Mouse (Mus musculus): ENCODE data around the gene Kif1b. TPM values are rescaled to one million over a fixed set of nuclear protein-coding genes. Genes with fewer than 3 reads are reported as not detected.
"Not testable (repeated sequence)": the region's sequence is repeated elsewhere in the genome, so short reads cannot be mapped to it uniquely, and the experiment has no call there.

Kif1b gene
- polyA plus RNA-seq, 1 experiment from 2014 or later: 5.5 TPM

- Histone ChIP-seq H3K36me3 (ENCODE audit: control insufficient read depth, insufficient read depth) (no peaks in the 10 kb centered on the region), H3K27ac (ENCODE audit: low read length) (peak overlapping the region; percentile 38; the same call in 1 of the 2 replicates), H3K4me1 (ENCODE audit: control insufficient read depth, low read depth, low read length) (peaks cover 13% of the 10 kb centered on the region), H3K4me2 (ENCODE audit: low read depth, low read length) (no peak overlapping the region), H3K9ac (ENCODE audit: low read depth, low read length) (no peak overlapping the region), H3K27me3 (ENCODE audit: control insufficient read depth, insufficient read depth, low read depth, low read length) (no peaks in the 10 kb centered on the region), H3K9me3 (replicated peaks; ENCODE audit: control insufficient read depth, low read length) (no peaks in the 10 kb centered on the region), H3K4me3 (ENCODE audit: low read depth, low read length) (no peak overlapping the region)
- ATAC-seq (ENCODE audit: low read depth): 0 out of 2 replicates have a peak, but pooled peaks have one; percentile 2
- 40% methylated on average over 5 of the region's 5 CpGs for WGBS (ENCODE audit: insufficient replicate concordance)
Measured at GRCm38 (mm10) chr4:149171581-149171981, 135.9 kb downstream of the Kif1b start.

GRCm38 (mm10) chr4:149170394-149170931 is 137.0 kb downstream of the Kif1b start:
- no peak overlapping the region for H3K4me2 ChIP-seq (ENCODE audit: low read depth, low read length)
- 28% methylated on average over 7 of the region's 7 CpGs for WGBS (ENCODE audit: insufficient replicate concordance)
- no peak overlapping the region for H3K9ac ChIP-seq (ENCODE audit: low read depth, low read length)
- H3K9me3 ChIP-seq (replicated peaks; ENCODE audit: control insufficient read depth, low read length): no peaks in the 10 kb centered on the region
- H3K4me1 ChIP-seq (ENCODE audit: control insufficient read depth, low read depth, low read length): peaks cover 16% of the 10 kb centered on the region
- H3K4me3 ChIP-seq (ENCODE audit: low read depth, low read length): no peak overlapping the region
- peak overlapping the region; percentile 45; the same call in 1 of the 2 replicates for H3K27ac ChIP-seq (ENCODE audit: low read length)
- H3K27me3 ChIP-seq (ENCODE audit: control insufficient read depth, insufficient read depth, low read depth, low read length): no peaks in the 10 kb centered on the region
- H3K36me3 ChIP-seq (ENCODE audit: control insufficient read depth, insufficient read depth): no peaks in the 10 kb centered on the region
- no peak for ATAC-seq (ENCODE audit: low read depth)

- not testable (repeated sequence) for ATAC-seq (ENCODE audit: low read depth); H3K9me3 ChIP-seq (replicated peaks; ENCODE audit: control insufficient read depth, low read length); H3K36me3 ChIP-seq (ENCODE audit: control insufficient read depth, insufficient read depth); H3K4me2 ChIP-seq (ENCODE audit: low read depth, low read length); H3K4me3 ChIP-seq (ENCODE audit: low read depth, low read length); H3K27me3 ChIP-seq (ENCODE audit: control insufficient read depth, insufficient read depth, low read depth, low read length); H3K9ac ChIP-seq (ENCODE audit: low read depth, low read length)
- 68% methylated on average over 7 of the region's 8 CpGs for WGBS (ENCODE audit: insufficient replicate concordance)
- Histone ChIP-seq H3K4me1 (ENCODE audit: control insufficient read depth, low read depth, low read length) (peaks cover 16% of the 10 kb centered on the region), H3K27ac (ENCODE audit: low read length) (peak overlapping the region; percentile 45; the same call in 1 of the 2 replicates)
Measured at GRCm38 (mm10) chr4:149169926-149170325, 137.6 kb downstream of the Kif1b start.

GRCm38 (mm10) chr4:149168016-149168415 is 139.5 kb downstream of the Kif1b start:
- Histone ChIP-seq H3K4me1 (ENCODE audit: control insufficient read depth, low read depth, low read length) (peaks cover 16% of the 10 kb centered on the region), H3K9ac (ENCODE audit: low read depth, low read length) (no peak overlapping the region), H3K36me3 (ENCODE audit: control insufficient read depth, insufficient read depth) (no peaks in the 10 kb centered on the region), H3K9me3 (replicated peaks; ENCODE audit: control insufficient read depth, low read length) (no peaks in the 10 kb centered on the region), H3K4me3 (ENCODE audit: low read depth, low read length) (peak overlapping the region; percentile 73), H3K4me2 (ENCODE audit: low read depth, low read length) (peak overlapping the region; percentile 97), H3K27ac (ENCODE audit: low read length) (no peak overlapping the region), H3K27me3 (ENCODE audit: control insufficient read depth, insufficient read depth, low read depth, low read length) (no peaks in the 10 kb centered on the region)
- ATAC-seq (ENCODE audit: low read depth): no peak
- WGBS (ENCODE audit: insufficient replicate concordance): 32% methylated on average over 2 of the region's 2 CpGs

- H3K9ac ChIP-seq (ENCODE audit: low read depth, low read length): peak overlapping the region; percentile 58
- peak; percentile 1; the same call in 1 of the 2 replicates for ATAC-seq (ENCODE audit: low read depth)
- H3K9me3 ChIP-seq (replicated peaks; ENCODE audit: control insufficient read depth, low read length): no peaks in the 10 kb centered on the region
- peak overlapping the region; percentile 73 for H3K4me3 ChIP-seq (ENCODE audit: low read depth, low read length)
- H3K36me3 ChIP-seq (ENCODE audit: control insufficient read depth, insufficient read depth): no peaks in the 10 kb centered on the region
- H3K4me1 ChIP-seq (ENCODE audit: control insufficient read depth, low read depth, low read length): peaks cover 16% of the 10 kb centered on the region
- peak overlapping the region; percentile 66 for H3K27ac ChIP-seq (ENCODE audit: low read length)
- under 1% methylated on average over 27 of the region's 27 CpGs for WGBS (ENCODE audit: insufficient replicate concordance)
- H3K4me2 ChIP-seq (ENCODE audit: low read depth, low read length): peak overlapping the region; percentile 97
- H3K27me3 ChIP-seq (ENCODE audit: control insufficient read depth, insufficient read depth, low read depth, low read length): no peaks in the 10 kb centered on the region
Measured at GRCm38 (mm10) chr4:149166957-149167611, 140.4 kb downstream of the Kif1b start.

- Histone ChIP-seq H3K36me3 (ENCODE audit: control insufficient read depth, insufficient read depth) (no peaks in the 10 kb centered on the region), H3K27me3 (ENCODE audit: control insufficient read depth, insufficient read depth, low read depth, low read length) (no peaks in the 10 kb centered on the region), H3K9me3 (replicated peaks; ENCODE audit: control insufficient read depth, low read length) (no peaks in the 10 kb centered on the region), H3K4me1 (ENCODE audit: control insufficient read depth, low read depth, low read length) (peaks cover 16% of the 10 kb centered on the region), H3K4me3 (ENCODE audit: low read depth, low read length) (peak within 1 kb of the TSS; percentile 73), H3K27ac (ENCODE audit: low read length) (peak within 1 kb of the TSS; percentile 72), H3K9ac (ENCODE audit: low read depth, low read length) (peak within 1 kb of the TSS; percentile 83), H3K4me2 (ENCODE audit: low read depth, low read length) (peak within 1 kb of the TSS; percentile 97)
- WGBS (ENCODE audit: insufficient replicate concordance): under 1% methylated on average over 59 of the region's 59 CpGs
- peak; percentile 99 for ATAC-seq (ENCODE audit: low read depth)
Measured at GRCm38 (mm10) chr4:149166215-149166946, 141.1 kb downstream of the Kif1b start, which contains the start of gene Pgd. TSS of gene Pgd (minus strand) at chr4:149166771.

GRCm38 (mm10) chr4:149164150-149164549 is 143.3 kb downstream of the Kif1b start:
- no peak for ATAC-seq (ENCODE audit: low read depth)
- Histone ChIP-seq H3K27me3 (ENCODE audit: control insufficient read depth, insufficient read depth, low read depth, low read length) (no peaks in the 10 kb centered on the region), H3K27ac (ENCODE audit: low read length) (no peak overlapping the region), H3K4me1 (ENCODE audit: control insufficient read depth, low read depth, low read length) (peaks cover 11% of the 10 kb centered on the region), H3K36me3 (ENCODE audit: control insufficient read depth, insufficient read depth) (peaks cover 6% of the 10 kb centered on the region; the same call in 1 of the 2 replicates), H3K9me3 (replicated peaks; ENCODE audit: control insufficient read depth, low read length) (no peaks in the 10 kb centered on the region), H3K9ac (ENCODE audit: low read depth, low read length) (no peak overlapping the region), H3K4me3 (ENCODE audit: low read depth, low read length) (no peak overlapping the region), H3K4me2 (ENCODE audit: low read depth, low read length) (no peak overlapping the region; the same call in 1 of the 2 replicates)
- WGBS (ENCODE audit: insufficient replicate concordance): 54% methylated on average over 5 of the region's 5 CpGs

- Histone ChIP-seq H3K4me2 (ENCODE audit: low read depth, low read length) (no peak overlapping the region), H3K27me3 (ENCODE audit: control insufficient read depth, insufficient read depth, low read depth, low read length) (no peaks in the 10 kb centered on the region), H3K4me1 (ENCODE audit: control insufficient read depth, low read depth, low read length) (peaks cover 11% of the 10 kb centered on the region), H3K4me3 (ENCODE audit: low read depth, low read length) (no peak overlapping the region), H3K36me3 (ENCODE audit: control insufficient read depth, insufficient read depth) (peaks cover 10% of the 10 kb centered on the region), H3K27ac (ENCODE audit: low read length) (no peak overlapping the region), H3K9me3 (replicated peaks; ENCODE audit: control insufficient read depth, low read length) (no peaks in the 10 kb centered on the region), H3K9ac (ENCODE audit: low read depth, low read length) (no peak overlapping the region)
- WGBS (ENCODE audit: insufficient replicate concordance): 56% methylated on average over 1 of the region's 1 CpGs
- no peak for ATAC-seq (ENCODE audit: low read depth)
Measured at GRCm38 (mm10) chr4:149163196-149163595, 144.3 kb downstream of the Kif1b start.

Measured in liver, embryonic 16.5 days (tissue).